Mouse (Mus musculus) heart, postnatal 0 days (tissue): ENCODE measurements around the gene Upb1. TPM values are rescaled to one million over a fixed set of nuclear protein-coding genes. Genes with fewer than 3 reads are reported as not detected.

Source experiments
- ATAC-seq: fragments of 200-750 bp; cut with Nextera tagmentation; 2 replicates; pipeline ENCODE4 v1.8.0; 2017; ENCODE audit warnings: low read depth, moderate number of reproducible peaks, moderate library complexity; ENCODE audit not compliant: insufficient read depth
- DNase-seq: peaks from one replicate; pipeline ENCODE4 v3.0.0-alpha.2; 2016; ENCODE audit warnings: low spot score
- H3K27ac ChIP-seq: fragments of 300-500 bp; sonication (generic); 2 replicates; pipeline ENCODE4 v1.5.1; 2014; ENCODE audit warnings: low read depth, mild to moderate bottlenecking
- H3K27me3 ChIP-seq: fragments of 300-500 bp; sonication (generic); 2 replicates; pipeline ENCODE4 v1.6.1; 2014; ENCODE audit warnings: low read length, mixed read lengths; ENCODE audit not compliant: control insufficient read depth, insufficient read depth
- H3K36me3 ChIP-seq: fragments of 300-500 bp; sonication (generic); replicated peaks from 2 replicates; pipeline ENCODE4 v1.6.1; 2014; ENCODE audit warnings: low read length, mixed read lengths; ENCODE audit not compliant: control insufficient read depth, insufficient read depth
- H3K4me1 ChIP-seq: fragments of 300-500 bp; sonication (generic); 2 replicates; pipeline ENCODE4 v1.6.1; 2014; ENCODE audit warnings: antibody characterized with exemption; ENCODE audit not compliant: control insufficient read depth, insufficient read depth
- H3K4me2 ChIP-seq: fragments of 300-500 bp; sonication (generic); 2 replicates; pipeline ENCODE4 v1.6.1; 2014; ENCODE audit warnings: low read depth, mild to moderate bottlenecking, low read length, moderate library complexity
- H3K4me3 ChIP-seq: fragments of 300-500 bp; sonication (generic); 2 replicates; pipeline ENCODE4 v1.5.1; 2014; ENCODE audit warnings: low read depth, low read length
- H3K9ac ChIP-seq: fragments of 300-500 bp; sonication (generic); replicated peaks from 2 replicates; pipeline ENCODE4 v1.6.1; 2014; ENCODE audit warnings: low read depth, low read length, mixed read lengths
- H3K9me3 ChIP-seq: fragments of 300-500 bp; sonication (generic); replicated peaks from 2 replicates; pipeline ENCODE4 v1.6.1; 2016; ENCODE audit warnings: low read length; ENCODE audit not compliant: control insufficient read depth
- CTCF ChIP-seq: IDR thresholded peaks from 2 replicates; pipeline ENCODE4 v1.5.1; 2016; ENCODE audit warnings: antibody characterized with exemption, control low read depth, low read depth
- EP300 ChIP-seq: IDR thresholded peaks from 2 replicates; pipeline ENCODE4 v1.6.1; 2016; ENCODE audit warnings: antibody characterized with exemption, low read depth
- WGBS: fragments of 180-500 bp; shearing (Covaris S2); extraction: QIAGEN DNeasy Blood & Tissue Kit; methylation state at CpG from one replicate; pipeline ENCODE4 v1.1.7; 2014; 5-methylcytosine and 5-hydroxymethylcytosine counted together
- polyA plus RNA-seq: library from polyadenylated mRNA; unstranded; fragments of >200 nt; fragmentation: Nextera tagmentation; extraction: Ambion mirVana; gene quantifications from 2 replicates; pipeline ENCODE4 v1.2.1, GENCODE M21; 2015
- total RNA-seq: library from RNA; depleted of rRNA; stranded (reverse); fragments of >200 nt; gene quantifications from 2 replicates; pipeline ENCODE4 v1.2.3, GENCODE M21; 2014; ENCODE audit warnings: low replicate concordance

Gene Upb1
- total and polyA plus RNA-seq, 2 experiments from 2014 or later = 1.1 TPM; not detected in 1

GRCm38 (mm10) chr10:75477034-75477433, 76.1 kb downstream of the Upb1 start:
- TF ChIP-seq CTCF (no peak), EP300 (no peak)
- DNase-seq (no peak), ATAC-seq (no peak)
- Histone ChIP-seq H3K36me3 (no peaks in the 10 kb centered on the region), H3K4me3 (no peak overlapping the region), H3K4me1 (no peaks in the 10 kb centered on the region), H3K9me3 (no peaks in the 10 kb centered on the region), H3K27me3 (no peaks in the 10 kb centered on the region), H3K4me2 (no peak overlapping the region), H3K27ac (no peak overlapping the region), H3K9ac (no peak overlapping the region)
- WGBS = 66% methylated on average over 9 of the region's 9 CpGs

GRCm38 (mm10) chr10:75479955-75480354, 79.0 kb downstream of the Upb1 start:
- no peak overlapping the region for H3K4me3 ChIP-seq
- no peaks in the 10 kb centered on the region for H3K4me1 ChIP-seq

GRCm38 (mm10) chr10:75481703-75482102, 80.8 kb downstream of the Upb1 start:
- 47% methylated on average over 4 of the region's 4 CpGs for WGBS
- no peak overlapping the region for H3K4me3 ChIP-seq
- no peak overlapping the region for H3K9ac ChIP-seq
- H3K4me1 ChIP-seq = no peaks in the 10 kb centered on the region
- H3K36me3 ChIP-seq = no peaks in the 10 kb centered on the region
- DNase-seq = no peak
- H3K4me2 ChIP-seq = no peak overlapping the region
- ATAC-seq = no peak
- no peak overlapping the region for H3K27ac ChIP-seq
- H3K27me3 ChIP-seq = no peaks in the 10 kb centered on the region
- H3K9me3 ChIP-seq = no peaks in the 10 kb centered on the region
- TF ChIP-seq CTCF (no peak), EP300 (no peak)

More at GRCm38 (mm10) chr10:75479955-75480354, 79.0 kb downstream of the Upb1 start:
- WGBS = 81% methylated on average over 2 of the region's 2 CpGs
- Histone ChIP-seq H3K9ac (no peak overlapping the region), H3K9me3 (no peaks in the 10 kb centered on the region), H3K4me2 (no peak overlapping the region), H3K36me3 (no peaks in the 10 kb centered on the region), H3K27ac (no peak overlapping the region), H3K27me3 (no peaks in the 10 kb centered on the region)
- TF ChIP-seq EP300 (no peak), CTCF (no peak)
- DNase-seq (no peak), ATAC-seq (no peak)

GRCm38 (mm10) chr10:75482271-75482670, 81.4 kb downstream of the Upb1 start:
- Histone ChIP-seq H3K27me3 (no peaks in the 10 kb centered on the region), H3K4me2 (no peak overlapping the region), H3K4me1 (no peaks in the 10 kb centered on the region), H3K9ac (no peak overlapping the region), H3K4me3 (no peak overlapping the region), H3K36me3 (no peaks in the 10 kb centered on the region), H3K27ac (no peak overlapping the region), H3K9me3 (no peaks in the 10 kb centered on the region)
- 86% methylated on average over 5 of the region's 5 CpGs for WGBS
- no peak for ATAC-seq
- no peak for DNase-seq
- TF ChIP-seq CTCF = no peak
- TF ChIP-seq EP300 = no peak

- no peak for ATAC-seq
Measured at GRCm38 (mm10) chr10:75482919-75483483, 82.1 kb downstream of the Upb1 start.

GRCm38 (mm10) chr10:75484066-75484465, 83.2 kb downstream of the Upb1 start:
- H3K9me3 ChIP-seq = no peaks in the 10 kb centered on the region
- no peaks in the 10 kb centered on the region for H3K36me3 ChIP-seq
- no peak overlapping the region for H3K27ac ChIP-seq
- no peak for TF ChIP-seq EP300
- TF ChIP-seq CTCF = no peak
- ATAC-seq (no peak), DNase-seq (no peak)
- H3K9ac ChIP-seq = no peak overlapping the region
- 86% methylated on average over 6 of the region's 6 CpGs for WGBS
- H3K4me3 ChIP-seq = no peak overlapping the region
- no peaks in the 10 kb centered on the region for H3K4me1 ChIP-seq
- no peak overlapping the region for H3K4me2 ChIP-seq
- no peaks in the 10 kb centered on the region for H3K27me3 ChIP-seq

More at GRCm38 (mm10) chr10:75482919-75483483, 82.1 kb downstream of the Upb1 start:
- TF ChIP-seq EP300 = no peak
- TF ChIP-seq CTCF = no peak
- Histone ChIP-seq H3K4me2 (no peak overlapping the region), H3K9me3 (no peaks in the 10 kb centered on the region), H3K36me3 (no peaks in the 10 kb centered on the region), H3K9ac (no peak overlapping the region), H3K27me3 (no peaks in the 10 kb centered on the region), H3K4me3 (no peak overlapping the region), H3K4me1 (no peaks in the 10 kb centered on the region), H3K27ac (no peak overlapping the region)
- 91% methylated on average over 11 of the region's 11 CpGs for WGBS
- DNase-seq = no peak
